Mouse (Mus musculus): ENCODE measurements around the gene Rexo1. TPM values are rescaled to one million over a fixed set of nuclear protein-coding genes. Genes with fewer than 3 reads are reported as not detected.

Rexo1 gene
- polyA plus RNA-seq, 3 experiments from 2014 or later = 11.3 to 18.6 (median 14.9) TPM

DNA sequence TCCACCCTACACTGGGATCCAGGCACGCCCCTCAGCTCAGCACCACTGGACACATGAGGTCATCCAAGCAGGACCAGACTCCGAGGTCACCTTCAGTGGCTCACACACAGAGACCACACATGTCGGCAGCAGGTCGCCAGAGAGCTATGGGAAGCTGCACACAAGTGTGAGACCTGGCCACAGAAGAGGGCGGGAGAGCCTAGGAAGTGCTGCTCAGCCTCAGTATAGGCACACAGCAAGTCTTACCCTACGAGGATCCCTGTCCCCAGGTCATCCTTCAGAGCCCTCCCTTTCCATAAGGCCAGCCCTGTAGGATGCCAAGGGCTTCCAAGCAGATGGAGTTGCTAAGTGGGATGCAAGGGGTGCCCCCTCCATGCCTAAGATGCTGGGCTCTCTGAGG lies 7.4 kb downstream of the Rexo1 start:
- no peak for ATAC-seq

DNA sequence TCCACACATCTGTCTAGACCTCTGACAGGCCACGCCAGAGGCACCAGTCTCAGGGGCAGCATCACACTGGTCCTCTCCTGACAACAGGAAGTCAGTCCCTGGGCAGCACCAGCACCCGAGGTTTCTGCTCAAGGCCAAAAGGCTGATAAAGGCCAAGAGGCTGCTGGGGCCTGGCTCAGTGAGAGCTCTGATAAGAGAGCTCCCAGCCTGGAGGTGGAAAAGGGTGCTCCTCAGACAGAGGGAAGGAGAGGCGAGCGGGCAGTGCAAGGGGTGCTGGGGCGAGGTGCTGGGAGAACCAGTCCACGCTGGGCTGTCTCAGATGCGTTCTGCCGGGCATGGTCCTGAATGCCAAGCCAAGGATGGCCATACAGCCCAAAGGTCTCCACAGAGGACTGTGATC lies 7.8 kb downstream of the Rexo1 start:
- no peak for ATAC-seq

DNA sequence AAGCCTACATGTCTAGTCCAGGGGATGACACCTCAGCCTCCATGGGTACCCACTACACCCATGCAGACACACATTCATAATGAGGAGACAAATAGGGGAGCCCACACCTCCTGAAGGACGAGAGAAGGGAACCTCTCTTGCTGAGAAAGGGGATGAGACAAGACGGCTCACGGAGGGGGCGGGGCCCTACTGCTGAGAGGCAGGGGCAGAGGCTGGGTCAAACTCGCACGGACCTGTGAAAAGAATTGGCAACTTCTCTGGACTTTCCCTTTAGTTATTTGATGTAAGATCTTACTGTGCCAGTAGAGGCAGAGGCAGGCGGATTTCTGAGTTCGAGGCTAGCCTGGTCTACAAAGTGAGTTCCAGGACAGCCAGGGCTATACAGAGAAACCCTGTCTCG lies 9.0 kb downstream of the Rexo1 start:
- ATAC-seq = no peak

DNA sequence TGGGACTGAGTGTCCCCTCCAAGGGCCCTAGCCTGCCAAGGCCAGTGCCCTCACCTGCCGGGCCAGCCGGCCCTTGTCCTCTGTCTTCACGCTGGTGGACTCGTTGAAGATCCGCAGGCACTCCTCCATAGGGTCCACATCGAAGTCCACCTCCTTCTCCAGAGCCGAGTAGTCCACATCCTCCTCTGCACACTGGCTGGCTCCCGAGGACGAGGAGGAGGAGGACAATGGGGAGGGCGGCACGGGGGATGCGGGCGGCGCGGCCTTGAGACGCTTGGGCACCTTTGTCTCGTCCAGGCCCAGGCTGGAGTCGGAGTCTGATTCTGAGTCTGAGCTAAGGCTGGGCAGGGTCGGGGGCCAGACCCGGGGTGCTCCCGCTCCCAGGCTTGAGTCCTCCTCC lies 12.1 kb downstream of the Rexo1 start:
- no peak for ATAC-seq

DNA sequence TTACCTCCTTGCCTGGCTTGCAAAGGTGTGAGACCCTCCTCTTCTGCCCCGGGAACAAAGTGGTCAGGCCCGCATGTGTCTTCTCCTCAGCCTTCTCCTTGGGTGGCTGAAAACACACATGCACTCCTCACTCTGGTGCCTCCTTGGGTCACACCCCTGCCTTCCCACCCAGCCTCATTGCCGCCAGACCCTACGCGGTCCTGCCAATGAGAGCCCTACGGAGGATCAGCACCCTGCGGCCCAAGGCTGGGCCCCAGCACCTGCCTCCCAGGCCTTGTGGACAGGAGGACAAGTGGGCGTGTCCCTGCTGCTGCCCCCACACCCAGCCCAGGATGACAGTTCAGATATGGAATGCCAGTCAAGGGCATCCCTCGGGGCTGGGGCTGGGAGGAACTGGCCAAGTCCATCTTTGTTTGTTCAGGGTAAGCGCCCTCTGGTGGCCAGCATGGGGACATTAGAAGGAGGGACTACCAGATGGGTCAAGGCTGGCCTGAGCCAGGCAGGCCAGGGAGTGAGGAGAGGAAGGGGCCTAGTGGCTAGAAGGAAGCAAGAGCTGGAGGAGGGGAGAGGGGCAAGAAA lies 12.8 kb downstream of the Rexo1 start:
- ATAC-seq = no peak

DNA sequence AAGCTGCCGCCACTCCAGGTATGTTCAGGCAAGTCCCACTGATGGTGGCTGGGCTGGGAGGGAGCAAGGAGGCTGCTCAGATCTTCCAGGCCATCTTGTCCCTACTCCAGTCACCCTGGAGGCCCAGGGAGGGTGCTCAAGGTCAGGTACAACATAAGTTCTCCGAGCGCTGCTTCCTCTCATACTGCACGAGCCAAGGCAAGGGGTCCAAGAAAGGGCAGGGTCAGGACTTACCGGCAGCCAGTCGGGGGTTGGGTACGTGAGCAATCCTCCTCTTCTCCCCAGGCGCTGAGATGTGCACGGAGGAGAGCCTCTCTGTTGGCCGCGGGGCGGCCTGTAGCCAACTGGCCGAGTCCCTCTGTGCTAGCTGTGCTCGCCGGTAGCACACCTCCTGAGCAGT lies 13.8 kb downstream of the Rexo1 start:
- no peak for ATAC-seq

DNA sequence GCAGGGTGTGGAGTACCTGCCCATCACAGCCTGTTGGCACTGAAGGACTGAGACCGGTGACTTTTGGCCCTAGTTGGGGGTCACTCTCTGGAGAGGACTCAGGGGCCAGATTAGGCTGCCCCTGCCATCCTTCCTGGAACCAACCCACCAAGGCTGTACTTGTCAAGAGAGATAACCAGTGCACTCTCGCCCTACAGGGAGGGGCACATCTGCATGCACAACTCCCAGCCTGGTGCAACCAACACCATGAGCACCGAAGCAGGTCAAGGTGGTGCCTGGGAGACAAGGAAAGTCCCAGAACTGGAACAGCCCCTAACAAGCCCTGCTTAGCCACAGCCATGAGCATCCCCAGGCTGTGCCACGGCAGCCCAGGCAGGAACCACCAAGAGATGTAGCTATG lies 14.4 kb downstream of the Rexo1 start:
- no peak for ATAC-seq

DNA sequence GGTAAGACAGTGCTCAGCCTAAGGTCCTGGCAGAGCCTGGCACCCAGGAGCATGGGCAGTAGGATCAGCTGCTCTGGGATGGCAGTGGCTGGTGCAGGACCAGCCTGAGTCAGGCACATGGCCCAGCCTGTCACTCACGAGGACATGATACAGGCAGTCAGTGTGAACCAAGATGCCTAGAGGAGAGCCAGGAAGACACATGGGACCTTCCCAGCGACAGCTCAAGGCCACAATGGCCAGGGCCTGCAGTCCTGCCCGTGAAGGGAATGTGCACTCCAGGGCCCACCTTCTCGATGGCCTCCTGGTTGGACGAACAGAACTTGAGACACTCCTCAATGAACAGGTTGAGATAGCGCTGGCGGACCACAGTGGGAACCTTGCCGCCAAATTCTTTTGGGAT lies 15.8 kb downstream of the Rexo1 start:
- ATAC-seq = no peak

DNA sequence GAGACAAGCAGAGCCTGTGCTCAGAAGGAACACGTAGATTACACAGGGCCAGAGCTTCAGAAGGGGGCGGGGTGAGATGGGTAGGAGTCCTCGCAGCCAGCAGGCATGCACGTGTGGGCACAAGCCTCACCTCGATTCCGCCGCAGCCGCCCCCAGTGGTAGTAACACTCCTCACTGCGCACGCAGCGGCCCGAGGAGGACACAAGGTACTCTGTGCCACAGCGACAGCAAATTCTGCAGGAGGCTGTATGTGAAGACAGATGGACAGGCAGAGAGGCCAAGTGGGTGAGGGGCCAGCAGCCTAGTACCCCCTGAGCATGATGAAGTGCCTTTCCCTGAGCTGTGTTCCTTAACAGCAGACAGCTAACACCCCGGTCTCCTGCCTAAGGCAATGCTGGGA lies 17.5 kb downstream of the Rexo1 start:
- ATAC-seq = no peak

DNA sequence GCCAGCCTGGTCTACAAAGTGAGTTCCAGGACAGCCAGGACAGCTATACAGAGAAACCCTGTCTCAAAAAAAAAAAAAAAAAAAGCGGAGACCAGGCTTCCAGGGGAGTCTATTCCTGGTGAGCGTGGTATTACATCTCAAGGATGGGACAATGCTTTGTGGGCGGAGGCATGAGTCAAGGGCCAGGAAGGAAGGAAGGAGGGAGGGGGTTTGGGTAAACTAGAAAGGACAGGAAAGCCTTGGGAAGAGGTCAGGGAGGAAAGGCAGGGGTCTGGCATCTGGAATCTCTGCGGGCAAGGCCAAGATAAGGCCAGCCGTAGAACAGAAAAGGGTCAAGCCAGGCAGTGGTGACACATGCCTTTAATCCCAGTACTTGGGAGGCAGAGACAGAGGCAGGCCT lies 21.9 kb downstream of the Rexo1 start:
- ATAC-seq = no peak

DNA sequence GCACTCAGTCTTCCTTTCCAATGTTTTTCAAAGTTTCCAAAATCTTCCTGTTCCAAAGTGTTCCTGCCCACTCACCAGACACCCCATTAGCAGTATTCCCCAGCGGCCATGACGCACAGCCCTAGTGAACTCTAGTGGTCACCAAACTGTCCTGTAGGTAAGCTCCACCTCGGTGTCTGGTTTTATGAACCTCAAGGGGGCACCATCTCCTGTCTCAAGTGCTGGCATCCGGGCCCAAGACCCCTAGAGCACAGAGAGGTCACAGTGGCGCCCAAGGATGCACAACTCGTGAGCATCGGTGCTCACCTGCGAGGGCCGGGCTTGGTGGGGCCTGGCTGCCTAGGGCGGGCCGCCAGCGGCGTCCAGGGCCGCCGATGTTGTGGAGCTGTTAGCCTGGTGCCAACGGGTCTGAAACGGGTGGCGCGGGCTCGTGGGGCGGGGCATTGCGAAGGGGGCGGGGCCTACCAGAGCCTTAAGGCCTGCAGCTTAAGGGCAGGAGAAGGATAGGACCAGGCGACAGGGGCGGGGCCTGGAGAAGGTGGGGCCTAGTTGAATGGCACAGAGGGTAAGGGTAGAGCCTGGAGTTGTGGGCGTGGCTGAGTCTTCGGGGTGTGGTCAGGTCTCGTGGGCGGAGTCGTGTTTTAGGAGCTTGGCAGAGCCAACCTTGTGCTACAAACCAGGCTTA lies 22.5 kb downstream of the Rexo1 start, which contains the start of gene Atp8b3:
TSS of gene Atp8b3 (minus strand) at position 415 of the 685 bp plus-strand sequence.
- ATAC-seq = no peak

DNA sequence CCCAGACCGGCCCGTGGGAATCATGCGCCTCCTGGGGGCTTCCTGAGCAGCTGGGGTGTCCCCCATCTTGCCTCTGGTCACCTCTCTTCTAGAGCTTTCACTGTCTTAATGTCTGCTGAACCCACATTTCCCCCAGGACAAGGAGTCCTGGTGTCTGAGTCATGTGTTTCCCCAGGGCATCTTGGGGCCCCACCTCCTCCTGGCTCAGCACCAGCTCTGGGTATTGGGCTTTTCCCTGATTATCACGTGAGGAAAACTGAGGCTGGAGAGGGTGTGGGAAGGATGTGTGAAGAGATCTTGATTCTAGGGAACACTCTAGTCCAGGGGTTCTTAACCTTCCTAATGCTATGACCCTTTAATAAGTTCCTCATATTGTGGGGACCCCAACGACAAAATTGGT lies 23.2 kb downstream of the Rexo1 start:
- no peak for ATAC-seq

DNA sequence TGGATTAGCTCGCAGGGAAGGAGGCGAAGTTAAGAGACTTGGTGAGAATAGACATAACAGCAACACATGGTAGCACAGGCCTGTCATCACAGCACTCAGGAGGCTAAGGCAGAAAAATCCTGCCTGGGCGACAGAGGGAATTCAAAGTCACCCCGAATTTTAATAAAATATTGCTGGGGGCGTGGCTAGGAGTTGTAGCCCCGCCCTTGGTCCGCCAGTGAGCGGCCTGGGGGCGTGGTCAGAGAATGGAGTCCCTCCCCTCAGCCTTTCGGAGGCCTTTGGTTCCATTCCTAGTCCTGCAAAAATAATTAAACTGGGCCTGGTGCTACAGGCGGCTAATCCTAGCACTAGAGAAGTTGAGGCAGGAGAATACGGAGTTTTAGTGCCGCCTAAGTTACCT lies 25.6 kb downstream of the Rexo1 start:
- no peak for ATAC-seq

DNA sequence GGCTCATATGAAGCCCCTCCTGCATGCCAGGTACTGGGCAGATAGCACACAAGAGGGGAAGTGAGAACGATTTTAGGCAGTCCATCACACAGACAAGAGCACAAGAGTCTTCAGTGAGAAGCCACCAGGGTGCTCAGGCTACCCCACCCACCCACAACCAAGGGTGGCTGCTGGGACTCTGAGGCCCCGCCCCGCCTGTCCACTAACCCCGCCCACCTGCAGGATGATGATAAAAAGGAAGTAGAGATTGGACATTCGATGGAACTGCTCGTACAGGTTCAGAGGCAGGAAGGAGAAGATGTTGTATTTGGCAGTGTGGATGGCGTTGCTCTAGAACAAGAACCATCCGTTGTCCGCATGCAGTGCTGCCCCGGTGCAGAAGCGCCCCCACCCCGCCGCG lies 26.3 kb downstream of the Rexo1 start:
- ATAC-seq = no peak

DNA sequence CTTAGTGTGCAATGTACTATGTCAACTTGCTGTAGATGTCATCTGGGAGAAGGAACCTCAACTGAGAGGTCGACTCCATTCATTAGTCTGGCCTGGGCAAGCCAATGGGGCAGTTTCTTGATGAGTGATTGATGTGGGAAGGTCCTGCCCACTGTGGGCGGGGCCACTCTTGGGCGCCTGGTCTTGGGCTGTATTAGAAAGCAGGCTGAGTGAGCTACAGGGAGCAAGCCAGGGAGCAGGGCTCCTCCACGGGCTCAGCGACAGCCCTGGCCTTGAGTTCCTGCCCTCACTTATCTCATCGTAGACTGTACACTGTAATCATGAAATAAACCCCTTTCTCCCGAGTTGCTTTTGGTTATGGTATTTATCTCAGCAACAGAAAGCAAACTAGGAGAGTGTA lies 27.7 kb downstream of the Rexo1 start:
- no peak for ATAC-seq

DNA sequence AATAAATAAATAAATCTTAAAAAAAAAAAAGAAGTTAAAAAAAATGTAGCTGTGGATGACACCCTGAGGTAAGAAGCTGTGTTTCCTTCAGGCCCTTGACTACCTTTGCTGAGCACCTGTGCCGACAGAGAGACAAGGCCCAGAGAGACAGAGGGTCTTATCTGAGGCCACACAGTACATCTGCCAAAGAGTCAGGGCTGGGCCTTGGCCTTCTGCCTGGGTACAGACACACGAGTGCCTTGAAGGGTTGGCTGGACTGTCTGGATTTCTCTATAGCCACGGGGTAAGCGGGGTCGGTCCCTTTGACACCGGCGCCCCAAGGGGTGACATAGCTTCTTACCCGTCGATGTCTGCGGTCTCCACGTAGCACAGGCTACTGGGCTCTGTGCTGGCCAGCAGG lies 28.6 kb downstream of the Rexo1 start:
- ATAC-seq = no peak

DNA sequence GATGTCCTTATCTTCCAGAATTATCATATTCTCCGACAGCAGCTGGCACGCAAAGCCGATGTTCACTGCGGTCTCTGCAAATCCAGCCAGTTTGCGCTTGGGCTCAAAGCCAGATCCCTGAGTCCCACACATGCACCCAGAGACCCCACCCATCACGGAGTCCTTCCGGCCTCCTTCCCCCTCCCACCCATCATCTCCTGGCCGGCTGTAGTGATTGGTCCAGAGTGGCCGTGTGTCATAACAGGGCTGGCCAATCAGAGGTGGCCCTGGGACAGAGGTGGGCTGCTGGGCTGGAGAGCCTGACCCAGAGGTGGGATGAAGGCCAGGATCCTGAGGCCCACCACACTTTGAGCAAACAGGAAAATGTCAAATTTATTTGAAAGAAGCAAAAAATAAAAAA lies 35.2 kb downstream of the Rexo1 start:
- no peak for ATAC-seq

DNA sequence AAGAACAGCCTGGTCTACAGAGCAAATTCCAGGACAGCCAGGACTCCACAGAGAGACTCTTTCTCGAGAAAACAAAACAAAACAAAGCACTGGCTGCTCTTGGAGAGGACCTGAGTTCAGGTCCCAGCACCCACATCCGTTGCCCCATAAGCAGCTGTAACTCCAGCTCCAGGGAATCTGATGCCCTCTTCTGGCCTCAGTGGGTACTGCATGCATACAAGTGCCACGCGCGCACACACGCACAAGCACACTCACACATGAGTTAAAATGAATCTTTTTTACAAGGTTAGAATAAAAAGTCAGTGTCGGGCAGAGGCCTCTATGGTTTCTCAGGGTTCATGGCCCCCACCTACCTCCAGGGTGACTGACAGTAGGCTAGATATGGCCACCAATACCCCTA lies 38.1 kb downstream of the Rexo1 start:
- ATAC-seq = no peak

DNA sequence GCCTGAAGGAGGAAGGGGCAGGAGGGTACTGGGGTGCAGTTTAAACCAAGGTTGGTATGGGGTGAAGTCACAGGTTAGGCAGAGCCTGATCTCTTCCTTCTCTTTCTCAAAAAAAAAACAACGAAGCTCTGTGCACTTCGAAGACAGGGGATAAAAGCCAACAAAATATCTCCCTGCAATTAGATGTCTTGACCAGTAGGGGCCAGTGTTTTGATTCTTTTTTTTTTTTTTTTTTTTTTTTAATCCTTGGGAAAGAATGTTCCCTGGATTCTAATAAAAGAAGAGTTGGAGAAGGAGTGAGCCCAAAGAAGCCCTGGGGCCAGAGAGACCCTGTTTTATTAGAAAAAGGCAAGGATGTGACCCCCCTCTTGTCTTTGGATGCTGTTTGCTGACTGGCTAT lies 42.1 kb downstream of the Rexo1 start:
- ATAC-seq = no peak

DNA sequence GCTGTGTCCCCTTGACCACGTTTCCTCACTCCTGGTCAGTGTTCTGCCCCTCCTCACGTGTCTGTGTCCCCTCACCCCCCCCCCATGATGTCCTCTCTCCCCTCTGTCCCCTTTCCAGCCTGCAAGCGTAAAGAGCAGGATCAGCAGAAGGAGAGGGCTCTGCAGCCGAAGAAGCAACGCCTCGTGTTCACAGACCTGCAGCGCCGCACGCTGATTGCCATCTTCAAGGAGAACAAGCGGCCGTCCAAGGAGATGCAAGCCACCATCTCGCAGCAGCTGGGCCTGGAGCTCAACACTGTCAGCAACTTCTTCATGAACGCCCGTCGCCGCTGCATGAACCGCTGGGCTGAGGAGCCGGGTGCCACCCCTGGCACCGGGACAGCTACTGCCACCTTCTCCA lies 47.6 kb downstream of the Rexo1 start:
- ATAC-seq = no peak

DNA sequence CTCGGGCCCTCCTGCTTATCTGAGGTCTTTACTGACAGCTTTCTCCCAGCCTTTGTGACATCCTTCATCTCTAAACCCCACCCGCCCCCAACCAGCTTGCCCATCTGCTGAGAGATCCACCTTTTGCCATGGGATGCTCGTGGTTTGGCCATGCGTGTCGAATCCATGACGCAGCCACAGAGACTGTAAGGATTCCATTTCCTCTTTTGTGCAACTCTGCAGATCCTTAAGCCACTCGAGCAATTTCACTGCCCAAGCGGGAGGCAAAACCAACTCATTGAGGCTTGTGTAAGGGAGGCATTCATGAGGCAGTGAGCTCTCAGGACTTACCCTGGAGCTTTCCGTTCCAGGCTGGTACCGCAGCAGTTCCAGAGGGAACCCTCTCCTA lies 51.1 kb downstream of the Rexo1 start:
- no peak for ATAC-seq

DNA sequence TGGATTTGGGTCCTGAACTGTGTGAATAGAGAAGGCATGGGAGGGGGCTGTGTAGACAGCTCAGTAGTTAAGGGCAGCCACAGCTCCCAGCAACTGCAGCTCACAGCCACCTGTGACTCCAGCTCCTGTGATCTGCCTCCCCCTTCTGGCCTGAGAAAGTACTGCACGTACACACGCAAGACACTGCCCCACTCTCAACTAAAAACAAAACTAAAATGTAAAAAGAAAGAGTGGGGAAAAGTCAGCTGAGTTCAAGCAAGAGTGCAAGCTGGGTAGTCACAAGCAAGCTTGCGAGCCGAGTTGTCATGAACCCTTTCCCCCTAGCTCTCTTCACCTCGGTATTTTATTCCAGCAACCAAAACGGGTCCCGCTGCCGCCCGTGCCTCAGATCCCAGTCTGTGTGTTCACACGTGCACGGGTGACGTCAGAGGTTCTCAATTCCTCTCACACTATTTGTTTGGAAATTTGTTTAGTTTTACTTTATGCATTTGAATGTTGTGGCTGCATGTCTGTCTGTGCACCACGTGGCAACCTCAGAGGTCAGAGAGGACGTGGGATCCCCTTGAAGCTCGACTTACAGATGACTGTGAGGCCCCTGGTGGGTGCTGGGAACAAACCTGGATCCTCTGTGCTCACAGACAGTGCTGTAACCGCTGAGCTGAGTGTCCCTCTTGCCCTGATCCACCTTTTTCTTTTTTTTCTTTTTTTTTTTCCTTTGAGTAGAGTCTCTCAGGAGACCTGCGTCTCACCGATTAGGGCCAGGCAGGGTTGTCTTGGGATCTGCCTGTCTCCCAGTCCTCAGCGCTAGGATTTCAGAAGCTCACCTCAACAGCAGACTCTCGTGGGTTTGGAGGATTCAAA lies 51.7 kb downstream of the Rexo1 start:
- ATAC-seq = peak; percentile 81

DNA sequence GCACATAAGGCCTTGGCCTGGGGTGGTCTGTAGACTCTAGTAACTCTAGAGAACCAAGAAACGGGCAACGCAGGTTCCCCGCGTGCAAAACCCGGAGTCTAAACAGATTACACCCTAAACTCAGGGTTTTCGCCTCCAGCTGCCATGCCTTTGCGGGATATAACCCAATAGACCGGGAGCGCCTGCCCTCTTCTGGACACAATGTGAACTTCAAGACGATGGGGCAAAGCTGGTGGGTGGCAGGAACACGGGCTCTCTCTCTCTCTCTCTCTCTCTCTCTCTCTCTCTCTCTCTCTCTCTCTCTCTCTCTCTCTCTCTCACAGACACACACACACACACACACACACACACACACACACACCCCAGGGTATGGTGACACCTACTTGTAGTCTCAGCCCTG lies 55.1 kb downstream of the Rexo1 start:
- peak; percentile 71 for ATAC-seq

DNA sequence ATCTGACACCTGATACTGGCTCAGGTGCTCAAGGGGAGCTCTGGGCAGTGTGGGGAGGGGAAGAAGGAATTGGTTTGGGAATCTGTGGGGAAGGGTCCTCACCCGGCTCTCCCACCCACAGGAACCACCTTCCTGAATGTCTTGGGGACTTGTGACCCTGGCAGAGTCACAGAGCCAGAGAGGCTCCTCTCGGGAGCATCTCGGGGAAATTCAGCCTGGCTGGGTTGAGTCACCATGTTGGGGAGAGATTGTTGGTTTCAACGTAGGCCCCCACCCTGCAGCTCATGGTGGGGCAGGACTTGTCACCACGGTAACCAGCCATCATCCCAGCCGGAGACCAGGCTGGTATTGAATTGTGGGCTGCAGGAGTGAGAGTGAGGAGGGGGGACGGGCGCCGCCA lies 56.6 kb downstream of the Rexo1 start:
- no peak for ATAC-seq

Data from inflammation-experienced regulatory T-cells, adult 6 months (primary cell).